Mouse (Mus musculus) embryonic stem cell, embryonic (primary cell): ENCODE data around the gene Inka2.

Source experiments
- CTCF ChIA-PET, 4 experiments: fragments of 300-600 bp in 2 of 4; fragments of 350-600 bp in 2 of 4; sonication (Branson Sonifier 250); formaldehyde crosslinking; loops; one replicate each; lab custom pipeline; 2022; ENCODE audit warnings: inconsistent platforms in 2 of 4; lab: Charles Lee
- POLR2A ChIA-PET, 4 experiments: fragments of 300-600 bp in 2 of 4; fragments of 350-600 bp in 2 of 4; sonication (Branson Sonifier 250); formaldehyde crosslinking; loops; one replicate each; lab custom pipeline; 2022; ENCODE audit warnings: antibody characterized with exemption in 4 of 4, inconsistent platforms in 1 of 4; lab: Charles Lee

Gene Inka2

GRCm38 (mm10) chr3:105714091-105714819, 9.9 kb downstream of the Inka2 start:
- ChIA-PET CTCF (interaction anchor here in 1 of 4 experiments (0.9 kb wide), 1 partner anchor 26 kb away, joined by 3 read pairs; no protein-coding TSS in a partner anchor), POLR2A (interaction anchor here in 1 of 4 experiments (0.6 to 1.1 kb wide), 2 partner anchors 9 to 231 kb away, joined by 3 to 10 read pairs; no protein-coding TSS in a partner anchor)

GRCm38 (mm10) chr3:105714820-105715167, 10.4 kb downstream of the Inka2 start:
- POLR2A ChIA-PET = no interaction called here
- CTCF ChIA-PET = interaction anchor here in 1 of 4 experiments (0.9 to 1.1 kb wide), 2 partner anchors 26 to 185 kb away, joined by 3 to 4 read pairs; no protein-coding TSS in a partner anchor

GRCm38 (mm10) chr3:105716353-105717000, 12.1 kb downstream of the Inka2 start:
- POLR2A ChIA-PET = interaction anchor here in 3 of 4 experiments (0.6 to 2.3 kb wide), 7 partner anchors 9 to 1311 kb away, joined by 3 to 11 read pairs (median 6); partner anchors contain the start of genes Inka2 (in 2 of the 3) and Wdr77 (in 1 of the 3)

GRCm38 (mm10) chr3:105717856-105718555, 13.6 kb downstream of the Inka2 start:
- ChIA-PET CTCF (interaction anchor here in 2 of 4 experiments (0.6 to 1.5 kb wide), 3 partner anchors 9 to 190 kb away, joined by 3 to 4 read pairs (median 3); no protein-coding TSS in a partner anchor), POLR2A (interaction anchor here in 3 of 4 experiments (0.7 to 1.4 kb wide), 6 partner anchors 9 to 45 kb away, joined by 3 to 5 read pairs (median 3); partner anchors contain the start of genes Ddx20 (in 1 of the 3) and Inka2 (in 1 of the 3))

More at GRCm38 (mm10) chr3:105716353-105717000, 12.1 kb downstream of the Inka2 start:
- CTCF ChIA-PET = interaction anchor here (0.6 to 1.4 kb wide), 5 partner anchors 9 to 114 kb away, joined by 3 to 6 read pairs (median 4); no protein-coding TSS in a partner anchor

GRCm38 (mm10) chr3:105718746-105719145, 14.3 kb downstream of the Inka2 start:
- POLR2A ChIA-PET = interaction anchor here in 3 of 4 experiments (0.7 to 1.4 kb wide), 5 partner anchors 8 to 45 kb away, joined by 3 to 5 read pairs (median 3); partner anchors contain the start of genes Ddx20 (in 1 of the 3) and Inka2 (in 1 of the 3)

GRCm38 (mm10) chr3:105719979-105720378, 15.6 kb downstream of the Inka2 start:
- POLR2A ChIA-PET = interaction anchor here in 1 of 4 experiments (2.0 kb wide), 1 partner anchor 33 kb away, joined by 5 read pairs; no protein-coding TSS in a partner anchor
- CTCF ChIA-PET = no interaction called here

More at GRCm38 (mm10) chr3:105718746-105719145, 14.3 kb downstream of the Inka2 start:
- CTCF ChIA-PET = interaction anchor here in 2 of 4 experiments (0.6 to 1.5 kb wide), 2 partner anchors 8 to 181 kb away, joined by 3 to 4 read pairs; no protein-coding TSS in a partner anchor

- ChIA-PET CTCF (no interaction called here), POLR2A (interaction anchor here in 2 of 4 experiments (0.5 to 2.0 kb wide), 4 partner anchors 16 to 38 kb away, joined by 3 to 5 read pairs (median 4); partner anchors contain the start of gene Inka2 (in 2 of the 2))
These were observed 16.1 kb downstream of the Inka2 start for GRCm38 (mm10) chr3:105720514-105720913.

- POLR2A ChIA-PET = interaction anchor here in 1 of 4 experiments (1.7 kb wide), 1 partner anchor 17 kb away, joined by 4 read pairs; the partner anchor contains the start of gene Inka2
- CTCF ChIA-PET = interaction anchor here in 2 of 4 experiments (0.7 to 0.8 kb wide), 2 partner anchors 17 to 185 kb away, joined by 3 read pairs; partner anchors contain the start of gene Inka2 (in 1 of the 2)
These were observed 17.3 kb downstream of the Inka2 start for GRCm38 (mm10) chr3:105721681-105722201.

GRCm38 (mm10) chr3:105722510-105722909, 18.1 kb downstream of the Inka2 start:
- POLR2A ChIA-PET = interaction anchor here in 1 of 4 experiments (1.3 kb wide), 1 partner anchor 17 kb away, joined by 4 read pairs; no protein-coding TSS in a partner anchor
- CTCF ChIA-PET = interaction anchor here in 1 of 4 experiments (0.8 kb wide), 1 partner anchor 185 kb away, joined by 3 read pairs; no protein-coding TSS in a partner anchor

- ChIA-PET POLR2A (interaction anchor here in 2 of 4 experiments (0.7 to 1.7 kb wide), 5 partner anchors 9 to 242 kb away, joined by 3 to 5 read pairs (median 3); partner anchors contain the start of gene Ddx20 (in 1 of the 2)), CTCF (interaction anchor here (0.6 to 3.1 kb wide), 18 partner anchors 9 to 323 kb away, joined by 3 to 14 read pairs (median 4); partner anchors contain the start of genes Inka2 (in 2 of the 4) and Ddx20 (in 1 of the 4))
These were observed 21.6 kb downstream of the Inka2 start for GRCm38 (mm10) chr3:105726037-105726436.

- CTCF ChIA-PET = interaction anchor here in 1 of 4 experiments (0.5 kb wide), 1 partner anchor 36 kb away, joined by 3 read pairs; no protein-coding TSS in a partner anchor
- POLR2A ChIA-PET = no interaction called here
These were observed 28.0 kb downstream of the Inka2 start for GRCm38 (mm10) chr3:105732360-105732759.

- CTCF ChIA-PET = no interaction called here
- POLR2A ChIA-PET = interaction anchor here in 1 of 4 experiments (0.7 kb wide), 1 partner anchor 34 kb away, joined by 3 read pairs; no protein-coding TSS in a partner anchor
These were observed 29.1 kb downstream of the Inka2 start for GRCm38 (mm10) chr3:105733538-105733937.

GRCm38 (mm10) chr3:105735285-105735684, 30.9 kb downstream of the Inka2 start:
- POLR2A ChIA-PET = interaction anchor here in 1 of 4 experiments (1.1 to 1.5 kb wide), 2 partner anchors 48 to 175 kb away, joined by 3 read pairs; partner anchors contain the start of gene Ddx20
- CTCF ChIA-PET = interaction anchor here in 1 of 4 experiments (1.1 kb wide), 1 partner anchor 9 kb away, joined by 4 read pairs; no protein-coding TSS in a partner anchor

- POLR2A ChIA-PET = interaction anchor here in 1 of 4 experiments (1.5 kb wide), 1 partner anchor 49 kb away, joined by 3 read pairs; the partner anchor contains the start of gene Ddx20
These were observed 31.7 kb downstream of the Inka2 start for GRCm38 (mm10) chr3:105736148-105736547.

GRCm38 (mm10) chr3:105737070-105737469, 32.7 kb downstream of the Inka2 start:
- CTCF ChIA-PET = no interaction called here
- POLR2A ChIA-PET = no interaction called here

More at GRCm38 (mm10) chr3:105736148-105736547, 31.7 kb downstream of the Inka2 start:
- CTCF ChIA-PET = no interaction called here

- CTCF ChIA-PET = no interaction called here
- POLR2A ChIA-PET = interaction anchor here in 1 of 4 experiments (0.7 kb wide), 1 partner anchor 12 kb away, joined by 3 read pairs; no protein-coding TSS in a partner anchor
These were observed 33.3 kb downstream of the Inka2 start for GRCm38 (mm10) chr3:105737666-105738065.

GRCm38 (mm10) chr3:105746542-105746941, 42.1 kb downstream of the Inka2 start:
- POLR2A ChIA-PET = no interaction called here
- CTCF ChIA-PET = no interaction called here
